Mouse (Mus musculus) MEL (cell line): ENCODE results near the gene Rmnd5b. TPM values are rescaled to one million over a fixed set of nuclear protein-coding genes. Genes with fewer than 3 reads are reported as not detected.
A peak's percentile ranks its signal among the peaks of the same experiment; 100 is the strongest.

Experiments
- DNase-seq: peaks from one replicate; pipeline ENCODE4 v3.0.0; 2011; ENCODE audit warnings: low read depth, low spot score
- H3K27ac ChIP-seq: 2 replicates; pipeline ENCODE4 v1.5.1; 2012; ENCODE audit warnings: low read depth, mild to moderate bottlenecking, control low read depth, low read length, moderate library complexity; ENCODE audit not compliant: control insufficient read depth
- H3K27me3 ChIP-seq, 2 experiments: fragments of 150-350 bp in 1 of 2; sonication (generic) in 1 of 2; 2 replicates each; pipeline ENCODE4 v1.6.1; 2012; ENCODE audit warnings: low read length in 2 of 2, mild to moderate bottlenecking in 2 of 2, improper control_type of control experiment in 1 of 2, moderate library complexity in 1 of 2; ENCODE audit not compliant: insufficient read depth in 2 of 2, control insufficient read depth in 1 of 2
- H3K36me3 ChIP-seq, 2 experiments: 2 replicates each; pipeline ENCODE4 v1.6.1; 2012 to 2014; ENCODE audit warnings: low read length in 2 of 2, improper control_type of control experiment in 1 of 2, inconsistent platforms in 1 of 2, mild to moderate bottlenecking in 1 of 2; ENCODE audit not compliant: insufficient read depth in 2 of 2, control insufficient read depth in 1 of 2
- H3K4me1 ChIP-seq, 2 experiments: fragments of 150-350 bp in 1 of 2; sonication (generic) in 1 of 2; 2 replicates each; pipeline ENCODE4 v1.6.1; 2012; ENCODE audit warnings: low read length in 2 of 2, improper control_type of control experiment in 1 of 2, mild to moderate bottlenecking in 1 of 2; ENCODE audit not compliant: insufficient read depth in 2 of 2, control insufficient read depth in 1 of 2
- H3K4me3 ChIP-seq, 2 experiments: fragments of 150-350 bp in 1 of 2; sonication (generic) in 1 of 2; 2 replicates each; pipeline ENCODE4 v1.5.1; 2012; ENCODE audit warnings: low read depth in 2 of 2, low read length in 2 of 2, mild to moderate bottlenecking in 2 of 2, moderate library complexity in 2 of 2, control low read depth in 1 of 2, improper control_type of control experiment in 1 of 2; ENCODE audit not compliant: control insufficient read depth in 1 of 2, insufficient read depth in 1 of 2
- H3K79me2 ChIP-seq: 2 replicates; pipeline ENCODE4 v1.6.1; 2012; ENCODE audit warnings: mild to moderate bottlenecking, low read length, moderate library complexity; ENCODE audit not compliant: control insufficient read depth, poor library complexity, insufficient read depth
- H3K9ac ChIP-seq: 2 replicates; pipeline ENCODE4 v1.6.1; 2012; ENCODE audit warnings: low read depth, mild to moderate bottlenecking, control low read depth, low read length, moderate library complexity; ENCODE audit not compliant: control insufficient read depth, poor library complexity, severe bottlenecking
- H3K9me3 ChIP-seq: fragments of 150-350 bp; sonication (generic); replicated peaks from 2 replicates; pipeline ENCODE4 v1.6.1; 2012; ENCODE audit warnings: mild to moderate bottlenecking, low read length, improper control_type of control experiment, moderate library complexity; ENCODE audit not compliant: insufficient read depth
- CHD1 ChIP-seq: IDR thresholded peaks from 2 replicates; pipeline ENCODE4 v1.6.1; 2012; ENCODE audit warnings: low read depth, mild to moderate bottlenecking, inconsistent platforms, low read length, improper control_type of control experiment
- CHD2 ChIP-seq: IDR thresholded peaks from 2 replicates; pipeline ENCODE4 v1.6.1; 2011; ENCODE audit warnings: low read length, improper control_type of control experiment
- CTCF ChIP-seq, 3 experiments: IDR thresholded peaks in 2 of 3; conservative IDR thresholded peaks in 1 of 3; 2 replicates each; pipeline ENCODE4 v1.5.1; 2011 to 2012; ENCODE audit warnings: low read length in 3 of 3, low read depth in 2 of 3, mild to moderate bottlenecking in 2 of 3, improper control_type of control experiment in 1 of 3, inconsistent platforms in 1 of 3, mixed read lengths in 1 of 3, moderate library complexity in 1 of 3; ENCODE audit not compliant: control insufficient read depth in 1 of 3, insufficient read depth in 1 of 3, poor library complexity in 1 of 3, severe bottlenecking in 1 of 3
- GABPA ChIP-seq: IDR thresholded peaks from 2 replicates; pipeline ENCODE4 v1.6.1; 2012; ENCODE audit warnings: low read depth, mild to moderate bottlenecking, inconsistent platforms, low read length, improper control_type of control experiment, moderate library complexity
- GATA1 ChIP-seq: IDR thresholded peaks from 2 replicates; pipeline ENCODE4 v1.6.1; 2011; ENCODE audit warnings: low read depth, low read length, improper control_type of control experiment
- KAT2A ChIP-seq: conservative IDR thresholded peaks from 2 replicates; pipeline ENCODE4 v1.6.1; 2012; ENCODE audit warnings: low read depth, low read length, improper control_type of control experiment, inconsistent platforms
- MAFK ChIP-seq: IDR thresholded peaks from 2 replicates; pipeline ENCODE4 v1.6.1; 2011; ENCODE audit warnings: low read depth, mild to moderate bottlenecking, low read length, improper control_type of control experiment, borderline replicate concordance
- MAX ChIP-seq: IDR thresholded peaks from 2 replicates; pipeline ENCODE4 v1.6.1; 2011; ENCODE audit warnings: low read length, improper control_type of control experiment
- NELFE ChIP-seq: IDR thresholded peaks from 2 replicates; pipeline ENCODE4 v1.6.1; 2011; ENCODE audit warnings: low read depth, low read length, improper control_type of control experiment
- POLR2A ChIP-seq, 2 experiments: IDR thresholded peaks; 2 replicates each; pipeline ENCODE4 v1.6.1; 2011 to 2012; ENCODE audit warnings: low read length in 2 of 2, mild to moderate bottlenecking in 2 of 2, control low read depth in 1 of 2, improper control_type of control experiment in 1 of 2, low read depth in 1 of 2, moderate library complexity in 1 of 2; ENCODE audit not compliant: control insufficient read depth in 1 of 2, insufficient read depth in 1 of 2, poor library complexity in 1 of 2
- POLR2AphosphoS2 ChIP-seq: IDR thresholded peaks from 2 replicates; pipeline ENCODE4 v1.6.1; 2011; ENCODE audit warnings: low read length, improper control_type of control experiment
- POLR2AphosphoS5 ChIP-seq: IDR thresholded peaks from 2 replicates; pipeline ENCODE4 v1.6.1; 2012; ENCODE audit warnings: low read depth, borderline replicate concordance, mild to moderate bottlenecking, inconsistent platforms, low read length, moderate library complexity, mixed read lengths
- RCOR1 ChIP-seq: IDR thresholded peaks from 2 replicates; pipeline ENCODE4 v1.6.1; 2012; ENCODE audit warnings: low read depth, mild to moderate bottlenecking, inconsistent platforms, low read length, improper control_type of control experiment
- SMC3 ChIP-seq: IDR thresholded peaks from 2 replicates; pipeline ENCODE4 v1.6.1; 2011; ENCODE audit warnings: low read depth, low read length, improper control_type of control experiment
- TBP ChIP-seq: IDR thresholded peaks from 2 replicates; pipeline ENCODE4 v1.8.0; 2011; ENCODE audit warnings: low read depth, low read length, improper control_type of control experiment
- TCF12 ChIP-seq: IDR thresholded peaks from 2 replicates; pipeline ENCODE4 v1.6.1; 2014; ENCODE audit warnings: low read depth, mild to moderate bottlenecking, inconsistent platforms, low read length, improper control_type of control experiment, moderate library complexity
- UBTF ChIP-seq: IDR thresholded peaks from 2 replicates; pipeline ENCODE4 v1.6.1; 2012; ENCODE audit warnings: low read depth, mild to moderate bottlenecking, inconsistent platforms, low read length, improper control_type of control experiment, moderate library complexity, borderline replicate concordance; ENCODE audit not compliant: insufficient read depth
- USF2 ChIP-seq, 2 experiments: IDR thresholded peaks; 2 replicates each; pipeline ENCODE4 v1.6.1; 2011 to 2012; ENCODE audit warnings: improper control_type of control experiment in 2 of 2, low read length in 2 of 2, borderline replicate concordance in 1 of 2, inconsistent platforms in 1 of 2, low read depth in 1 of 2, mild to moderate bottlenecking in 1 of 2; ENCODE audit not compliant: insufficient read depth in 1 of 2
- ZC3H11A ChIP-seq: IDR thresholded peaks from 2 replicates; pipeline ENCODE4 v1.6.1; 2012; ENCODE audit warnings: low read depth, mild to moderate bottlenecking, inconsistent platforms, low read length, improper control_type of control experiment
- ZKSCAN1 ChIP-seq: IDR thresholded peaks from 2 replicates; pipeline ENCODE4 v1.6.1; 2012; ENCODE audit warnings: low read depth, mild to moderate bottlenecking, inconsistent platforms, low read length, improper control_type of control experiment, moderate library complexity
- ZMIZ1 ChIP-seq: IDR thresholded peaks from 2 replicates; pipeline ENCODE4 v1.6.1; 2012; ENCODE audit warnings: low read depth, mild to moderate bottlenecking, inconsistent platforms, low read length, improper control_type of control experiment, moderate library complexity
- ZNF384 ChIP-seq: IDR thresholded peaks from 2 replicates; pipeline ENCODE4 v1.6.1; 2012; ENCODE audit warnings: low read depth, mild to moderate bottlenecking, inconsistent platforms, low read length, improper control_type of control experiment
- polyA plus RNA-seq, 2 experiments: library from polyadenylated mRNA; stranded (reverse) in 1 of 2; unstranded in 1 of 2; fragments of >175 nt in 1 of 2; fragments of >200 nt in 1 of 2; gene quantifications; 2 replicates each; pipeline versions ENCODE4 v1.2.1 to v1.2.4; 2012; ENCODE audit warnings: low replicate concordance in 2 of 2, low read depth in 1 of 2; ENCODE audit not compliant: insufficient read length in 2 of 2, insufficient read depth in 1 of 2, missing spikeins in 1 of 2
- total RNA-seq: library from RNA; depleted of rRNA; stranded (reverse); fragments of 300-350 nt; gene quantifications from 2 replicates; pipeline ENCODE4 v1.2.3, GENCODE M21; 2012

Gene Rmnd5b
- total and polyA plus RNA-seq, 3 experiments = 52.5 to 63.0 TPM; not detected in 1

- Histone ChIP-seq H3K27me3 (no peaks in the 10 kb centered on the region), H3K9ac (no peak overlapping the region), H3K4me3 (no peak overlapping the region), H3K27ac (no peak overlapping the region), H3K4me1 (peaks cover 3 to 15% of the 10 kb centered on the region in 2 experiments), H3K36me3 (peaks cover 0 to 10% of the 10 kb centered on the region in 2 experiments; a peak in 2 of 4 replicates), H3K79me2 (peaks cover 8% of the 10 kb centered on the region), H3K9me3 (no peaks in the 10 kb centered on the region)
- TF ChIP-seq CHD2 = no peak
- TF ChIP-seq ZKSCAN1 = no peak
- no peak for TF ChIP-seq USF2 (IDR thresholded peaks at IDR 0.05; ENCODE audit: borderline replicate concordance in 1 of 2, insufficient read depth in 1 of 2, low read depth in 1 of 2, low read length in 2 of 2)
- no peak for TF ChIP-seq NELFE
- no peak for TF ChIP-seq ZMIZ1
- no peak for DNase-seq
Observed at GRCm38 (mm10) chr11:51640748-51641147, 5.1 kb upstream of the Rmnd5b start.

GRCm38 (mm10) chr11:51638497-51638896 is 2.8 kb upstream of the Rmnd5b start:
- H3K36me3 ChIP-seq = peaks cover 0 to 24% of the 10 kb centered on the region in 2 experiments; a peak in 2 of 4 replicates
- DNase-seq = peak; percentile 63
- no peaks in the 10 kb centered on the region for H3K27me3 ChIP-seq
- peaks cover 18% of the 10 kb centered on the region for H3K79me2 ChIP-seq
- peaks cover 5 to 31% of the 10 kb centered on the region in 2 experiments for H3K4me1 ChIP-seq
- no peak; the same call in 1 of the 2 replicates for TF ChIP-seq MAX
- TF ChIP-seq RCOR1 = 0 out of 2 replicates have a peak, but pooled peaks have one; percentile 15
- TF ChIP-seq CHD1 = 0 out of 2 replicates have a peak, but pooled peaks have one; percentile 70
- TF ChIP-seq CTCF (IDR thresholded peaks at IDR 0.05 in 2 of 3, conservative IDR thresholded peaks at IDR 0.05 in 1 of 3; ENCODE audit: control insufficient read depth in 1 of 3, insufficient read depth in 1 of 3, low read depth in 2 of 3, low read length in 3 of 3, poor library complexity in 1 of 3, severe bottlenecking in 1 of 3) = no peak
- no peak for TF ChIP-seq GATA1
- TF ChIP-seq POLR2AphosphoS5 = no peak
- TF ChIP-seq POLR2A (IDR thresholded peaks at IDR 0.05; ENCODE audit: control insufficient read depth in 1 of 2, insufficient read depth in 1 of 2, low read depth in 1 of 2, low read length in 2 of 2, poor library complexity in 1 of 2) = no peak
- no peak for TF ChIP-seq SMC3
- TF ChIP-seq ZC3H11A = no peak
- no peak for TF ChIP-seq MAFK
- TF ChIP-seq TBP = no peak
- TF ChIP-seq KAT2A = no peak
- TF ChIP-seq ZNF384 = peak; percentile 58
- no peak for TF ChIP-seq POLR2AphosphoS2
- no peak for TF ChIP-seq TCF12
- no peak for TF ChIP-seq GABPA
- no peak for TF ChIP-seq UBTF
- peak overlapping the region; percentile 93 for H3K27ac ChIP-seq
- H3K9ac ChIP-seq = peak overlapping the region; percentile 76
- H3K4me3 ChIP-seq = peak overlapping the region; percentile 48 to 52
- no peaks in the 10 kb centered on the region for H3K9me3 ChIP-seq
